Mouse (Mus musculus) thymus, adult 2 months (tissue): ENCODE data around the gene Eif3k.

Source experiments
- CTCF ChIP-seq: fragments of 200-500 bp; IDR thresholded peaks from 2 replicates; pipeline ENCODE4 v1.5.1; 2012; ENCODE audit warnings: mild to moderate bottlenecking, control low read depth, low read length, moderate library complexity, borderline replicate concordance; ENCODE audit not compliant: control insufficient read depth, poor library complexity, insufficient read depth; ENCODE audit errors: extremely low read depth
- POLR2A ChIP-seq: fragments of 200-500 bp; IDR thresholded peaks from 2 replicates; pipeline ENCODE4 v1.6.1; 2012; ENCODE audit warnings: mild to moderate bottlenecking, low read length, control low read depth, moderate library complexity; ENCODE audit not compliant: control insufficient read depth, poor library complexity, insufficient read depth; ENCODE audit errors: extremely low read depth

DNA sequence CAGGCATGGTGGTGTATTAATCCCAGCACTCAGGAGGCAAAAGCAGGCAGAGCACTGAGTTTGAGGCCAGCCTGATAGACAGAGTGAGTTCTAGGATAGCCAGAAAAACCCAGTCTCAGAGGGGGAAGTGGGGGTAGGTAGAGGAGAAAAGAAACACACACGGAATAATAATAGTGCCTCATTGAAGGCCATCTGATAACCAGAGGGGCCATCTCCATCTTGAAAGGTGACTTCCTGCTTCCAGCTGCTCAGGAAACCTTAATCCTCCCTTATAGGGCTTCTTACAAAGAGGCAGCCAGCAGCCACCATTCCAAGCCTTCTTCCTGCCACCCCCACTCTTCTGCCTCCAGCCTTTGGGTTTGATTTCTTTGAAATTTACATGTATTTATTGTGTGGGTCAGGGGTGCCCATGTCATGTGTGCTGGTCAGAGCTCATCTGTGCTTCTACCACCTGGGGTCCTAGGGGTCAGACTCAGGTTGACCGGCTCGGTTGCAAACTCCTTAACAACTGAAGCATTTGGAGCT is 18.2 kb downstream of the Eif3k start:
- TF ChIP-seq CTCF (no peak), POLR2A (no peak)
